ENCODE assay signal across 19 mouse cellular contexts in the genomic region with DNA sequence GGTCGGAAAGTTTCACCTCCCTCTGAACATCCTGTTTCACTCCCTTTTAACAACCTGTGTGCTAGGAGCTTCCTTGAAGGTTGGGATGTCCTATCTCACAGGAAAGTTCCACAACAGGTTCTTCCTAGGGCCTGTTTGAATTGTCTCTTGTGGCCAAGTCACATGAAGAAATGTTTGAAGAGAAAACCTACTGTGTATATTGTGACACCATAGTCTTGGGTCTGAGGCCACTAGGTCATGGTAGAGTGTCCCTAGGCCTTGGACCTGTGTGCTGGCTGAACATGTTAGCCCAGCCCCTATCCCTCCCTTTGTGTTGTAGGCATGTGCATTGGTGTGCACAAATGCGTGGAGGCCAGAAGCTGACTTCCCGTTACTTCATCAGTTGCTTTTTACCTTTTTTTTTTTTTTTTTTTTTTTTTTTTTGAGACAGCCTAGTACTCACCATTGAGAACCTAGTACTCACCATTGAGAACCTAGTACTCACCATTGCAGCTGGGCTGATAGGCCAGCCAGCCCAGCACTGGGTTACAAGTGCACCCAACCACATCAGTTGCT. TPM values are rescaled to one million over a fixed set of nuclear protein-coding genes. Genes with fewer than 3 reads are reported as not detected.
DNase-seq lines count a peak whose midpoint lies in the region; ATAC-seq and TF ChIP-seq lines count a peak whose summit lies in the region.
"Had no signal": no experiment of that assay in that cellular context is flagged by ENCODE, and none has a peak within 500 bp of the region (broad histone marks: within the 10 kb centered on the region; RNA-seq: fewer than 3 reads in every experiment).

No protein-coding gene starts in this region.

- TF ChIP-seq EP300 in lung, postnatal 0 days (IDR thresholded peaks at IDR 0.05): no peak
- TF ChIP-seq EP300 in liver, postnatal 0 days (IDR thresholded peaks at IDR 0.05; ENCODE audit: low read depth): no peak

- no peaks in the 10 kb centered on the region for H3K9me3 ChIP-seq in heart, embryonic 13.5 days
- no peaks in the 10 kb centered on the region for H3K9me3 ChIP-seq in lung, postnatal 0 days (ENCODE audit: low read length)
- H3K9me3 ChIP-seq in liver, postnatal 0 days (ENCODE audit: low read length): no peaks in the 10 kb centered on the region
- H3K9me3 ChIP-seq: forebrain, embryonic 10.5 days; G1E; hindbrain, embryonic 12.5 days; midbrain, embryonic 12.5 days had no signal

- no peak for DNase-seq in heart, adult 9 months (ENCODE audit: low spot score in 2 of 2)
- no peak for DNase-seq in lung, postnatal 0 days (ENCODE audit: low spot score)
- DNase-seq in lung, adult 2 months: no peak
- DNase-seq in fat pad, adult 2 months (ENCODE audit: extremely low read depth, low read depth, low spot score): peak; percentile 64
- no peak for DNase-seq in liver, postnatal 0 days
- DNase-seq in right cerebral cortex, postnatal 10 days (ENCODE audit: low spot score in 2 of 2): no peak
- DNase-seq: cerebellum, adult 9-10 months; kidney, adult 9 months; kidney, postnatal 4 days; right cerebral cortex, postnatal 25 days; thymus, adult 2 months had no signal

- no peaks in the 10 kb centered on the region for H3K27me3 ChIP-seq in heart, embryonic 13.5 days (replicated peaks)
- no peaks in the 10 kb centered on the region for H3K27me3 ChIP-seq in lung, postnatal 0 days (replicated peaks; ENCODE audit: insufficient read depth, low read length)
- H3K27me3 ChIP-seq in liver, postnatal 0 days (ENCODE audit: insufficient read depth, low read length): no peaks in the 10 kb centered on the region
- H3K27me3 ChIP-seq: hindbrain, embryonic 12.5 days; midbrain, embryonic 12.5 days had no signal

- TF ChIP-seq CTCF in lung, postnatal 0 days (IDR thresholded peaks at IDR 0.05): no peak
- no peak for TF ChIP-seq CTCF in lung, adult 2 months (IDR thresholded peaks at IDR 0.05; ENCODE audit: insufficient read depth, low read length)
- TF ChIP-seq CTCF in liver, postnatal 0 days (IDR thresholded peaks at IDR 0.05; ENCODE audit: low read depth): no peak

- H3K36me3 ChIP-seq in heart, embryonic 13.5 days: peaks cover 23% of the 10 kb centered on the region
- H3K36me3 ChIP-seq in lung, postnatal 0 days (ENCODE audit: insufficient read depth, low read length): no peaks in the 10 kb centered on the region
- H3K36me3 ChIP-seq in liver, postnatal 0 days (replicated peaks; ENCODE audit: insufficient read depth, low read length): peaks cover 18% of the 10 kb centered on the region

- 79% methylated on average over 3 of the region's 3 CpGs for WGBS in heart, embryonic 13.5 days
- 77% methylated on average over 3 of the region's 3 CpGs for WGBS in lung, postnatal 0 days
- 55% methylated on average over 3 of the region's 3 CpGs for WGBS in lung, adult 2 months
- 46% methylated on average over 3 of the region's 3 CpGs for WGBS in liver, postnatal 0 days (ENCODE audit: insufficient replicate concordance)

- H3K4me3 ChIP-seq in heart, embryonic 13.5 days: no peak overlapping the region
- no peak overlapping the region for H3K4me3 ChIP-seq in lung, postnatal 0 days (ENCODE audit: low read depth, low read length)
- H3K4me3 ChIP-seq in lung, adult 2 months (replicated peaks; ENCODE audit: extremely low read depth, low read depth, low read length): no peak overlapping the region
- H3K4me3 ChIP-seq in liver, postnatal 0 days (ENCODE audit: low read depth, low read length): no peak overlapping the region
- H3K4me3 ChIP-seq: forebrain, embryonic 10.5 days; hindbrain, embryonic 12.5 days; midbrain, embryonic 12.5 days had no signal

- peak overlapping the region; percentile 95; the same call in 1 of the 2 replicates for H3K9ac ChIP-seq in heart, embryonic 13.5 days
- no peak overlapping the region for H3K9ac ChIP-seq in lung, postnatal 0 days (replicated peaks; ENCODE audit: low read depth)
- no peak overlapping the region for H3K9ac ChIP-seq in liver, postnatal 0 days (replicated peaks)
- H3K9ac ChIP-seq: hindbrain, embryonic 12.5 days; liver, embryonic 14.5 days had no signal

- peaks cover 86% of the 10 kb centered on the region for H3K4me1 ChIP-seq in heart, embryonic 13.5 days
- peaks cover 38% of the 10 kb centered on the region for H3K4me1 ChIP-seq in lung, postnatal 0 days (ENCODE audit: insufficient read depth, low read depth, low read length)
- peaks cover 26% of the 10 kb centered on the region for H3K4me1 ChIP-seq in lung, adult 2 months (ENCODE audit: control insufficient read depth, insufficient read depth, low read length)
- H3K4me1 ChIP-seq in liver, postnatal 0 days (ENCODE audit: insufficient read depth): peaks cover 59% of the 10 kb centered on the region

- TF ChIP-seq POLR2A in lung, adult 2 months (IDR thresholded peaks at IDR 0.05; ENCODE audit: borderline replicate concordance, extremely low read depth, low read depth, low read length): no peak

- ATAC-seq in heart, embryonic 13.5 days (ENCODE audit: extremely low read depth, insufficient number of reproducible peaks, low FRiP score, low TSS enrichment): no peak
- ATAC-seq in lung, postnatal 0 days: no peak
- no peak for ATAC-seq in liver, postnatal 0 days
- ATAC-seq: inflammation-experienced regulatory T-cells, adult 6 months had no signal

- H3K27ac ChIP-seq in heart, embryonic 13.5 days (replicated peaks): peak overlapping the region; percentile 86
- H3K27ac ChIP-seq in lung, postnatal 0 days (ENCODE audit: low read length): peak overlapping the region; percentile 84
- peak overlapping the region; percentile 55 for H3K27ac ChIP-seq in liver, postnatal 0 days (ENCODE audit: low read depth)
- H3K27ac ChIP-seq: forebrain, embryonic 10.5 days; hindbrain, embryonic 12.5 days; liver, embryonic 14.5 days; macrophage; midbrain, embryonic 12.5 days had no signal

- H3K4me2 ChIP-seq in heart, embryonic 13.5 days: no peak overlapping the region
- no peak overlapping the region for H3K4me2 ChIP-seq in lung, postnatal 0 days (replicated peaks; ENCODE audit: low read depth, low read length)
- H3K4me2 ChIP-seq in liver, postnatal 0 days (ENCODE audit: low read depth, low read length): no peak overlapping the region
- H3K4me2 ChIP-seq: hindbrain, embryonic 12.5 days; midbrain, embryonic 12.5 days had no signal

RNA-seq across cellular contexts. Expression of gene Get4, which starts 4.2 kb away (rescaled TPM):
- polyA plus RNA-seq in heart, embryonic 13.5 days (2015; fragmentation: Nextera tagmentation; extraction: Ambion mirVana): 127 and 149 TPM in 2 replicates
- 151 and 170 TPM in 2 replicates for polyA plus RNA-seq in lung, postnatal 0 days (2015; fragmentation: Nextera tagmentation; extraction: Ambion mirVana)
- polyA plus RNA-seq in lung, adult 2 months (2012; rRNA removed): 105 and 162 TPM in 2 replicates
- 92.7 and 97.5 TPM in 2 replicates for polyA plus RNA-seq in liver, postnatal 0 days (2015; fragmentation: Nextera tagmentation; extraction: Ambion mirVana)

RNA-seq across cellular contexts. Expression of gene Sun1, which starts 55.9 kb away (rescaled TPM):
- 31.2 and 32.9 TPM in 2 replicates for polyA plus RNA-seq in heart, embryonic 13.5 days (2015; fragmentation: Nextera tagmentation; extraction: Ambion mirVana)
- polyA plus RNA-seq in lung, postnatal 0 days (2015; fragmentation: Nextera tagmentation; extraction: Ambion mirVana): 35.1 and 37.6 TPM in 2 replicates
- polyA plus RNA-seq in lung, adult 2 months (2012; rRNA removed): 48.5 and 57.9 TPM in 2 replicates
- polyA plus RNA-seq in liver, postnatal 0 days (2015; fragmentation: Nextera tagmentation; extraction: Ambion mirVana): 7.9 and 8.6 TPM in 2 replicates
